Mouse (Mus musculus) stomach, postnatal 0 days (tissue): ENCODE results near the gene Slc44a3.

Experiments
- CTCF ChIP-seq: IDR thresholded peaks from 2 replicates; pipeline ENCODE4 v1.5.1; 2016; ENCODE audit warnings: antibody characterized with exemption, low read depth, mild to moderate bottlenecking, moderate library complexity
- EP300 ChIP-seq: optimal IDR thresholded peaks from 2 replicates; pipeline ENCODE3; 2016; ENCODE audit warnings: antibody characterized with exemption

GRCm38 (mm10) chr3:121552723-121553122 is 20.5 kb upstream of the Slc44a3 start:
- TF ChIP-seq CTCF (no peak), EP300 (no peak)
